In the genomic region with DNA sequence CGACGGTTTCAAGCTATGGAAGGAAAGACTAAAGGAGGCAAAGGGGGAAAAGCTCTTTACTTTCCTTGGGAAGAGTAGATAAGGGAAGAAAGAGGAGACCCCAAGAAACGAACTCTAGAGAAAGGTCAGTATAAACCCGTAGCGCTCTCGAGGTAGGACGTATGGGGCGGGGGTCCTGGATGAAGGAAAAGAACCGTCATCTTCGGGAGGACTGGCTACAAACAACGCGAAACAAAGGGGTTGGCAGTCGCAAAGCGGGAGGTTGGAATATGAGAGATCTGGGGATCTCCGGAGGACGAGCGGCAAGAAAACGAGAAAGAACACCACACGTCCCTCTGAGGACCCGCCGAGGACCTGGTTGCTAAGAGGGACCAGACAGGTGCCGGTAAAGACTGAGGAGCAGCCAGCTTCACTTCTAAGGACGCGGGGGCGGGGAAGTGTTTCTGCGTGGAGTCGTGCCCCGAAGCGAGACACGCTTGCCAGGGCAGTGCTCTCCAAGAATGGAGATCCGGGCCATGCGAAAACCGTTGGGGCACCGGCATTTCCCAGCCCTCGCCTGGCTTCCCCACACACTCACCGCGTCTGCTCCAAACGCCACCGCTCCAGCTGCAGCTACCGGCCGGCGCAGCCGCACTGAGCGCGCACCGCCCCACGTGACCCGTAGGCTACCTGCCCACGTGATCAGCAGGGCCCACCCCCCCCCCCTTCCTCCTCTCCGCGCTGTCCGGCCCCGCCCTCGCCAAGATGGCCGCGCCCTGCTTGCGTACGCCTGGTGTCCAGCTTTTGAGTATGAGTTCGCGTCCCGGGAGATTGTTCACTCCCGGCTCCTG, we compare ENCODE assay signal across 8 mouse cellular contexts. TPM values are rescaled to one million over a fixed set of nuclear protein-coding genes. Genes with fewer than 3 reads are reported as not detected.
DNase-seq lines count a peak whose midpoint lies in the region; ATAC-seq and TF ChIP-seq lines count a peak whose summit lies in the region.

Gene Fam118b (minus strand): TSS at position 660 of the 830 bp plus-strand sequence.
Gene Rpusd4 (plus strand): TSS at position 720 of the 830 bp plus-strand sequence.

- H3K36me3 ChIP-seq in E14TG2a.4 (ENCODE audit: insufficient read depth, low read length): peaks cover 31% of the 10 kb centered on the region
- H3K36me3 ChIP-seq in forebrain, embryonic 13.5 days (ENCODE audit: poor library complexity, severe bottlenecking): peaks cover 6% of the 10 kb centered on the region; the same call in 1 of the 2 replicates
- peaks cover 9% of the 10 kb centered on the region for H3K36me3 ChIP-seq in neural tube, embryonic 15.5 days

- peak within 1 kb of the TSS; percentile 74 for H3K4me2 ChIP-seq in forebrain, embryonic 13.5 days
- peak within 1 kb of the TSS; percentile 77 for H3K4me2 ChIP-seq in neural tube, embryonic 15.5 days

- peak; percentile 88 for DNase-seq in c-Kit-positive CD71-positive TER-119-positive erythroid progenitor cells, embryonic 14.5 days (ENCODE audit: low spot score)
- peak; percentile 91 to 93 for DNase-seq in heart, postnatal 14 days
- peak; percentile 94 for DNase-seq in layer of hippocampus, adult 11-12 months (ENCODE audit: low spot score)
- DNase-seq in lung, adult 18-20 months: peak; percentile 91 to 93
- peak; percentile 93 for DNase-seq in testis, postnatal 14 days (ENCODE audit: low spot score)

- intact Hi-C loops in heart, postnatal 14 days (cut with DNase I): loop anchor here (1.0 to 5.0 kb wide), 2 partner anchors 56 to 155 kb away; partner anchors contain the start of gene Foxred1

- H3K27me3 ChIP-seq in E14TG2a.4 (ENCODE audit: insufficient read depth, low read length): peaks cover 9% of the 10 kb centered on the region
- no peaks in the 10 kb centered on the region for H3K27me3 ChIP-seq in forebrain, embryonic 13.5 days
- no peaks in the 10 kb centered on the region for H3K27me3 ChIP-seq in neural tube, embryonic 15.5 days (replicated peaks)

- H3K4me1 ChIP-seq in E14TG2a.4 (replicated peaks; ENCODE audit: low read depth, low read length): peaks cover 23% of the 10 kb centered on the region
- H3K4me1 ChIP-seq in forebrain, embryonic 13.5 days: peaks cover 20% of the 10 kb centered on the region
- peaks cover 23% of the 10 kb centered on the region for H3K4me1 ChIP-seq in neural tube, embryonic 15.5 days

- peak within 1 kb of the TSS; percentile 77 for H3K9ac ChIP-seq in forebrain, embryonic 13.5 days
- peak within 1 kb of the TSS; percentile 67 for H3K9ac ChIP-seq in neural tube, embryonic 15.5 days (replicated peaks)

- H3K27ac ChIP-seq in forebrain, embryonic 13.5 days: peak within 1 kb of the TSS; percentile 77
- H3K27ac ChIP-seq in neural tube, embryonic 15.5 days (replicated peaks): peak within 1 kb of the TSS; percentile 85

- H3K4me3 ChIP-seq in E14TG2a.4 (replicated peaks; ENCODE audit: low read length): peak within 1 kb of the TSS; percentile 96
- H3K4me3 ChIP-seq in forebrain, embryonic 13.5 days: peak within 1 kb of the TSS; percentile 58
- peak within 1 kb of the TSS; percentile 62 for H3K4me3 ChIP-seq in neural tube, embryonic 15.5 days (replicated peaks)

- no peaks in the 10 kb centered on the region for H3K9me3 ChIP-seq in E14TG2a.4 (ENCODE audit: low read length)
- H3K9me3 ChIP-seq in forebrain, embryonic 13.5 days (replicated peaks): no peaks in the 10 kb centered on the region
- H3K9me3 ChIP-seq in neural tube, embryonic 15.5 days (replicated peaks): no peaks in the 10 kb centered on the region

- TF ChIP-seq CTCF in E14TG2a.4 (conservative IDR thresholded peaks at IDR 0.05; ENCODE audit: low read length): no peak

- under 1% methylated on average over 60 of the region's 62 CpGs for WGBS in forebrain, embryonic 13.5 days
- under 1% methylated on average over 62 of the region's 62 CpGs for WGBS in neural tube, embryonic 15.5 days

- peak; percentile 97 for ATAC-seq in forebrain, embryonic 13.5 days
- peak; percentile 96 for ATAC-seq in neural tube, embryonic 15.5 days (ENCODE audit: low FRiP score)

RNA-seq across cellular contexts. Expression of gene Fam118b, which starts in this region (rescaled TPM):
- 88.5 and 88.8 TPM in 2 replicates for polyA plus RNA-seq in forebrain, embryonic 13.5 days (2015; fragmentation: Nextera tagmentation; extraction: Ambion mirVana)
- 10 to 100 TPM; 15.4 to 16.8 TPM for total RNA-seq in heart, postnatal 14 days (2021)
- 47.5 and 48.8 TPM in 2 replicates for polyA plus RNA-seq in neural tube, embryonic 15.5 days (2015; fragmentation: Nextera tagmentation; extraction: Ambion mirVana)

RNA-seq across cellular contexts. Expression of gene Rpusd4, which starts in this region (rescaled TPM):
- 22.0 and 23.5 TPM in 2 replicates for polyA plus RNA-seq in forebrain, embryonic 13.5 days (2015; fragmentation: Nextera tagmentation; extraction: Ambion mirVana)
- total RNA-seq in heart, postnatal 14 days (2021): 10 to 100 TPM; 10.8 to 10.9 TPM
- polyA plus RNA-seq in neural tube, embryonic 15.5 days (2015; fragmentation: Nextera tagmentation; extraction: Ambion mirVana): 17.9 and 19.4 TPM in 2 replicates

Comparison
In these comparisons a context has a peak if more than half of its experiments do, and no peak if none do; other contexts are left out.
1. Peak in every context shown above with its lines: DNase-seq, ATAC-seq, H3K4me3 ChIP-seq and H3K27ac ChIP-seq.